Mouse (Mus musculus): Measurements from ENCODE around the gene Nsun4. TPM values are rescaled to one million over a fixed set of nuclear protein-coding genes. Genes with fewer than 3 reads are reported as not detected.

Nsun4 gene
- polyA plus RNA-seq (2015; fragmentation: Illumina TruSeq; extraction: RNeasy Lipid Tissue Mini Kit (QIAGEN cat#74804); ENCODE audit: insufficient read depth, low replicate concordance), result 21.4 TPM

DNA sequence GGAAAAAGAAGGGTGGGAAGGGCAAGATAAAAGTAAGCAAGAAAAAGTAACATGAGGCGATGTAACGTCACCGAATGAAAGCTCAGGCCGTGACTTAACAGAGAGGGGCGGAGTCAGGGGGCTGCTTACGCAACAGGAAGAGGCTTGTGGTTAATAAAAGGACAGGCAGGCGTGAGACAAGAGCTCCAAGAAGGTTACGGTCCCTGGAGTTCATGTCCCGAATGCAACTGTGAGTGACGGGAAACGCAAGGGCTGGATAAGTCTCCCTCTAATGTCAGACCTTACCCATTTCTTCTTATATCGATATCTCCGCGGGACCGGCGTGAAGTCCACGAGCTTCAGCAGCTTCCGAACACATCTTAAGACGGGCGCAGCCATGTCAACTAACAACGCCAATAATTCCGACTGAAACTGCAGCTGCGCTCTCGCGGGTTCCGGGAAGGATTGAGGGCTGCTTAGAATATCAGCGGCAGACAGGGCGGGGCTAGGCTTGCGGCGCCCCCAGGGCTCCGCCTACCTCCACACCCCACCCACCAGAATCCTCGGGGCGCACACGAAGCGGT lies at the start of gene Nsun4:
TSS of gene Nsun4 (minus strand) at position 478 of the 563 bp plus-strand sequence.

GRCm38 (mm10) chr4:116074861-116075620 lies 21.4 kb upstream of the Nsun4 start, which contains the start of the genes Uqcrh and Lrrc41:
Uqcrh (minus strand) TSS chr4:116075071.
Lrrc41 (plus strand) TSS chr4:116075269.

GRCm38 (mm10) chr4:116017902-116018746 lies 35.6 kb downstream of the Nsun4 start, which contains the start of gene Faah:
Faah (minus strand) TSS chr4:116017926.

Other genes with a start within 250 kb of the Nsun4 start
- 31.9 TPM for gene Mob3c, start 225.8 kb downstream of the Nsun4 start, polyA plus RNA-seq (2015; fragmentation: Illumina TruSeq; extraction: RNeasy Lipid Tissue Mini Kit (QIAGEN cat#74804); ENCODE audit: insufficient read depth, low replicate concordance)
- gene Mknk1, start 214.7 kb downstream of the Nsun4 start, polyA plus RNA-seq (2015; fragmentation: Illumina TruSeq; extraction: RNeasy Lipid Tissue Mini Kit (QIAGEN cat#74804); ENCODE audit: insufficient read depth, low replicate concordance), result 85.0 TPM
- not detected for gene Kncn, start 169.5 kb downstream of the Nsun4 start, polyA plus RNA-seq (2015; fragmentation: Illumina TruSeq; extraction: RNeasy Lipid Tissue Mini Kit (QIAGEN cat#74804); ENCODE audit: insufficient read depth, low replicate concordance)
- not detected for gene 6430628N08Rik, start 163.2 kb downstream of the Nsun4 start, polyA plus RNA-seq (2015; fragmentation: Illumina TruSeq; extraction: RNeasy Lipid Tissue Mini Kit (QIAGEN cat#74804); ENCODE audit: insufficient read depth, low replicate concordance)
- not detected for gene Dmbx1, start 114.0 kb downstream of the Nsun4 start, polyA plus RNA-seq (2015; fragmentation: Illumina TruSeq; extraction: RNeasy Lipid Tissue Mini Kit (QIAGEN cat#74804); ENCODE audit: insufficient read depth, low replicate concordance)
- gene Faah, start 36.0 kb downstream of the Nsun4 start, polyA plus RNA-seq (2015; fragmentation: Illumina TruSeq; extraction: RNeasy Lipid Tissue Mini Kit (QIAGEN cat#74804); ENCODE audit: insufficient read depth, low replicate concordance), result 23.8 TPM
- 789 TPM for gene Uqcrh, start 21.2 kb upstream of the Nsun4 start, polyA plus RNA-seq (2015; fragmentation: Illumina TruSeq; extraction: RNeasy Lipid Tissue Mini Kit (QIAGEN cat#74804); ENCODE audit: insufficient read depth, low replicate concordance)
- 11.7 TPM for gene Lrrc41, start 21.4 kb upstream of the Nsun4 start, polyA plus RNA-seq (2015; fragmentation: Illumina TruSeq; extraction: RNeasy Lipid Tissue Mini Kit (QIAGEN cat#74804); ENCODE audit: insufficient read depth, low replicate concordance)
- 7.1 TPM for gene Rad54l, start 69.8 kb upstream of the Nsun4 start, polyA plus RNA-seq (2015; fragmentation: Illumina TruSeq; extraction: RNeasy Lipid Tissue Mini Kit (QIAGEN cat#74804); ENCODE audit: insufficient read depth, low replicate concordance)
- 34.9 TPM for gene Pomgnt1, start 70.0 kb upstream of the Nsun4 start, polyA plus RNA-seq (2015; fragmentation: Illumina TruSeq; extraction: RNeasy Lipid Tissue Mini Kit (QIAGEN cat#74804); ENCODE audit: insufficient read depth, low replicate concordance)
- gene Lurap1, start 97.5 kb upstream of the Nsun4 start, polyA plus RNA-seq (2015; fragmentation: Illumina TruSeq; extraction: RNeasy Lipid Tissue Mini Kit (QIAGEN cat#74804); ENCODE audit: insufficient read depth, low replicate concordance), result 3.5 TPM
- gene Tspan1, start 113.7 kb upstream of the Nsun4 start, polyA plus RNA-seq (2015; fragmentation: Illumina TruSeq; extraction: RNeasy Lipid Tissue Mini Kit (QIAGEN cat#74804); ENCODE audit: insufficient read depth, low replicate concordance), result not detected
- gene 1700042G07Rik, start 119.5 kb upstream of the Nsun4 start, polyA plus RNA-seq (2015; fragmentation: Illumina TruSeq; extraction: RNeasy Lipid Tissue Mini Kit (QIAGEN cat#74804); ENCODE audit: insufficient read depth, low replicate concordance), result not detected
- gene Gm49337, start 119.5 kb upstream of the Nsun4 start, polyA plus RNA-seq (2015; fragmentation: Illumina TruSeq; extraction: RNeasy Lipid Tissue Mini Kit (QIAGEN cat#74804); ENCODE audit: insufficient read depth, low replicate concordance), result not detected
- gene Pik3r3, start 167.7 kb upstream of the Nsun4 start, polyA plus RNA-seq (2015; fragmentation: Illumina TruSeq; extraction: RNeasy Lipid Tissue Mini Kit (QIAGEN cat#74804); ENCODE audit: insufficient read depth, low replicate concordance), result 7.0 TPM

Measured in spleen, adult 10 weeks (tissue).